Mouse (Mus musculus): ENCODE measurements at regions not wholly inside any gene's neighbourhood (a gene's known extent, or its start where the extent isn't known, plus 50 kb on each side); places are given as distances from the start of the nearest gene placed in this dataset.
A peak's percentile ranks its signal among the peaks of the same experiment; 100 is the strongest.

GRCm38 (mm10) chr3:80631391-80631790 lies 171.2 kb downstream of the Gria2 start:
- no peak for DNase-seq (ENCODE audit: low spot score)

GRCm38 (mm10) chr3:80610414-80610813 lies 192.2 kb downstream of the Gria2 start:
- no peak for DNase-seq (ENCODE audit: low spot score)

GRCm38 (mm10) chr3:80608467-80608866 lies 194.2 kb downstream of the Gria2 start:
- peak; percentile 70 for DNase-seq (ENCODE audit: low spot score)

- peak; percentile 18 for DNase-seq (ENCODE audit: low spot score)
Measured at GRCm38 (mm10) chr3:80607809-80608208, 194.8 kb downstream of the Gria2 start.

DNA sequence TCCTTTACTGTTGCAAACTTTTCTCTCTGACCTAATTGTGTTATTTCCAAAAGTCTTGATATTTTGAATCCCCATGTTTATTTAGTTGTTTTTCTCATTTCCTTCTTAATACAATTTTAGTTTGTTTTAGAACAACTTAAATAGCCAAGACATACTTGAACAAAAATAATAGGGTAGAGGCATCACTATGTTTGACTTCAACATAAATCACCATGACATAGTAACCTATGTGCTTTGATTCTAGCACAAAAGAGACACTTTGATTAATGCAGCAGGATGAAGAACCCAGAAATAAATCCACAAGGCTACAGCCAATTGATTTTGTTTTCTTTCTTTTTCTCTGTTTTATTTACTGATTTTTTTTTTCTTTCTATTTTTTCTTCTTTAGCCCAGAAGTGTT lies 205.1 kb downstream of the Gria2 start:
- no peak for DNase-seq (ENCODE audit: low spot score)

DNA sequence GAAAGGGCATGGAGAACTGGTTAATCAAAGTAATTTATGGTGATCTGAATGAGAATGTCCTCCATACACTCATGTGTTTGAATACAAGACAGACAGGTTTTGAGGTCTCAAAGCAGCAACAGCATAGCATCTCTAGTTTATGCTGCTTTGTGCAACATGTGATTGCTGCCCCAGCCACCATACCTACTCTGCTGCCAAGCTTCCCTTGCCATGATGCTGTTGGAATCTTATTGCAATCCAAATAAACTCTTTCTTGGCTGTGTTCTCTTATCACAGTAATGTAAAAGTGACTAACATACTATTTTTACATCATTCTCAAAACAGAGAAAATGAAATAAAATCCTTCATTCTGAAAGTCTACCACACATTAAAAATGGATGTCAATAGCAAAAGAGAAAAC lies 235.1 kb downstream of the Gria2 start:
- DNase-seq (ENCODE audit: low spot score): no peak

GRCm38 (mm10) chr3:80566236-80566635 lies 236.4 kb downstream of the Gria2 start:
- peak; percentile 61 for DNase-seq (ENCODE audit: low spot score)

DNA sequence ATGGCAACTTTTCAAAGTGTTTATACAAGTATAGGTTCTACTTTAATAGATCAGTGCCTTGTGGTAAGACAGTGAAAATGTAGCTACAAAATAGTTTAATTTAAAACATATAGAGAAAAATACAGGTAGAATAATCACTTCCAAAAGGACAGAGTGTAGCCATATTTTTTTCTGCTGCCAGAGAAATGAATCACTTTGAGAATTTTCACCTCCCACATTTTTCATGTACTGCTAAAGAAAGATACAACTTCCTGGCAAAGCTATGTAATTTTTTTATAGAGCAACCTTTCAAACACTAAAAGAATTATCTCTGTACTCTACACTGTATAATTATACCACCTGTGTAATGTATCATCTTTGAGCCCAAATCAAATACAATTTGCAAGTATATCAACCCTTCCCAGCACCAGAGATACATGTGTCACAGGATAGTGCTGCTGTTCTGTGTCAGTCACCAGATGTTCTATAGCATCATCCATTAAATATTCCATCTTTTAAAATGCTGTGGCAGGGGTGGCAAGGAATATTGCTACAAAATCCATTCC lies 256.4 kb downstream of the Gria2 start:
- DNase-seq (ENCODE audit: low spot score): no peak

DNA sequence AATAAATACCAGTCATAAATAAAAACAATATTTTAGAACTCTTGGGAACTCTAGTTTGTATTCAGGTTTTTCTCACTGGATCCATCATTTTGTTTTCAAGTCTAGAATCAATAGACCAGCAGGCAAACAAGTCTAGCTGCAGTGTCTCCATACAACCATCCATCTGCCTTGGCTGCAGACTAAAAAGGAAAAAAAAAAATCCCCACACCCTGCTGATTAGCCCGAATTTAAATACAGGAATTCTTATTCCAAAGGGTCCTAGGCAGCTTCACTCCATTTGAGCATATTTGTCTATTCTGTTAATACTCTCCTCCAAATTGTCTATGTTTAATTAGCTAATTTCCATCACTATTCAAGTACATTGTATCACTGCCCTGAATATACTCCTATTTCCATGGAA lies 258.9 kb downstream of the Gria2 start:
- no peak for DNase-seq (ENCODE audit: low spot score)

- DNase-seq (ENCODE audit: low spot score): no peak
Measured at GRCm38 (mm10) chr3:80541382-80541781, 261.3 kb downstream of the Gria2 start.

DNA sequence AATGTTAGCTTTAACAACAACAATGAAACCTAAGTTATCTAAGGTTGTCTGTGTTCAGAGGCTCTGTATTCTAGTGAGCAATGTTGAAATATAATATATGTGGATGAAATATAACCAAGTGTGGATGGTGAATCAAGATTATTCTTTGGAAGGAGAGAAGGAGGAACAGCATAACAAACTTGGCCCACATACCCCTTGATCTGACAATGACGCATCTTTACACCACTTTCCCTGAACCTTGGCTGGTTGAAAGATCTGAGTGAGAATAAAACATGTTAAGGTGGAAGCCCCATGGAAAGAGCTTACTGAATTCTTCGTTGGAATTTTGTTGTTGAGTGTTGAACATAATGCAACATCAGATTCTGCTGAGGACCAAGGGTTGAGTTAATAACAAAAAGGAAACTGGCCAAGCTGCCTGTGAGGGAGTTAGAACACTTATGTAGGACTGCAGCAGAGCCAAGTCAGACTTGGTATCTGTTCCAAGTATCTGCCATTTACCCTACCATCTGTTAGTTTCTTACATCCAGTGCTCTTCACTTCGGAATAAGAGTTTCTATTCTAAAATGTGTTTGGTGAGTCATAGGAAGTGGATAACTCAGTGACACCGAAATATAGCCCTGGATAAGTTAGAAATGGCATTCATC lies 268.8 kb downstream of the Gria2 start:
- no peak for DNase-seq (ENCODE audit: low spot score)

- no peak for DNase-seq (ENCODE audit: low spot score)
Measured at GRCm38 (mm10) chr3:80514026-80514425, 288.6 kb downstream of the Gria2 start.

GRCm38 (mm10) chr3:80509185-80509584 lies 293.4 kb downstream of the Gria2 start:
- no peak for DNase-seq (ENCODE audit: low spot score)

GRCm38 (mm10) chr3:80506701-80507100 lies 295.9 kb downstream of the Gria2 start:
- DNase-seq (ENCODE audit: low spot score): no peak

GRCm38 (mm10) chr3:80501117-80501516 lies 301.5 kb downstream of the Gria2 start:
- DNase-seq (ENCODE audit: low spot score): no peak

- DNase-seq (ENCODE audit: low spot score): no peak
Measured at GRCm38 (mm10) chr3:80496556-80496955, 306.1 kb downstream of the Gria2 start.

GRCm38 (mm10) chr3:80484168-80484833 lies 318.3 kb downstream of the Gria2 start:
- DNase-seq (ENCODE audit: low spot score): peak; percentile 50

DNA sequence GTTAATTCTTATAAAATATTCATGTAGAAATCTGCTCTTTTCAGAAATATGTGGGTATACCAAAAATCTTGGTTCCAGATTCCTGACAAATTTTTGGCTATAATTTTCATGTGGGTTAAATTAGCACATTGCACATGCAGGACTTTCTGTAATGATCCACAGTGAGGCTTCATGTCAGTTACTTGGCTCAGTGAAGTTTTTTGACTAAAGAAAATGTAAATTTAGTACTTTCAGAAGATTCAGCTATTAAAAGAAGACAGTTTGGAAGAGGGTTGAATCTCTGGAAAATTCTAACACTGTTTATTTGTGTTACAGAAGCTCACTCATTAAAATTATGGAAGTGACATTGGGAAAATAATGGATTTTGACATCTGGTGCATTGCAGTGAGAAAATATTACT lies 324.0 kb downstream of the Gria2 start:
- DNase-seq (ENCODE audit: low spot score): no peak

GRCm38 (mm10) chr3:80473686-80474085 lies 328.9 kb downstream of the Gria2 start:
- no peak for DNase-seq (ENCODE audit: low spot score)
